Mouse (Mus musculus) liver, adult 2 months (tissue): ENCODE measurements at regions not wholly inside any gene's neighbourhood (a gene's known extent, or its start where the extent isn't known, plus 50 kb on each side); places are given as distances from the start of the nearest gene placed in this dataset.

ENCODE experiments used
- DNase-seq: peaks from one replicate; pipeline ENCODE4 v3.0.0-alpha.2; 2011; ENCODE audit warnings: low read depth, low spot score; ENCODE audit errors: extremely low read depth
- H3K27ac ChIP-seq: fragments of 200-500 bp; replicated peaks from 2 replicates; pipeline ENCODE4 v1.5.1; 2012; ENCODE audit warnings: low read depth, mild to moderate bottlenecking, control low read depth, inconsistent platforms, low read length; ENCODE audit not compliant: insufficient read depth
- H3K27me3 ChIP-seq: fragments of 200-500 bp; 2 replicates; pipeline ENCODE4 v1.6.1; 2012; ENCODE audit warnings: mild to moderate bottlenecking, moderate library complexity, low read length, inconsistent platforms; ENCODE audit not compliant: control insufficient read depth, insufficient read depth
- H3K36me3 ChIP-seq: fragments of 200-500 bp; 2 replicates; pipeline ENCODE4 v1.6.1; 2012; ENCODE audit warnings: low read length, inconsistent platforms; ENCODE audit not compliant: control insufficient read depth, insufficient read depth
- H3K4me1 ChIP-seq: fragments of 200-500 bp; 2 replicates; pipeline ENCODE4 v1.6.1; 2011; ENCODE audit warnings: low read length; ENCODE audit not compliant: control insufficient read depth, insufficient read depth
- H3K4me3 ChIP-seq: fragments of 200-500 bp; 2 replicates; pipeline ENCODE4 v1.5.1; 2011; ENCODE audit warnings: low read depth, mild to moderate bottlenecking, control low read depth, low read length, moderate library complexity; ENCODE audit not compliant: insufficient read depth
- H3K79me2 ChIP-seq: fragments of 200-500 bp; 2 replicates; pipeline ENCODE4 v1.6.1; 2012; ENCODE audit warnings: inconsistent platforms, mild to moderate bottlenecking, low read length, moderate library complexity; ENCODE audit not compliant: control insufficient read depth, insufficient read depth
- H3K9ac ChIP-seq: fragments of 200-500 bp; 2 replicates; pipeline ENCODE4 v1.6.1; 2012; ENCODE audit warnings: low read depth, mild to moderate bottlenecking, control low read depth, inconsistent platforms, low read length
- CTCF ChIP-seq: fragments of 200-500 bp; IDR thresholded peaks from 2 replicates; pipeline ENCODE4 v1.5.1; 2011; ENCODE audit warnings: low read depth, low read length, control low read depth
- POLR2A ChIP-seq: fragments of 200-500 bp; IDR thresholded peaks from 2 replicates; pipeline ENCODE4 v1.6.1; 2011; ENCODE audit warnings: low read length, control low read depth; ENCODE audit not compliant: insufficient read depth; ENCODE audit errors: extremely low read depth
- WGBS: fragments of 180-500 bp; shearing (Covaris S2); methylation state at CpG from one replicate; pipeline ENCODE4 v1.1.7; 2018; 5-methylcytosine and 5-hydroxymethylcytosine counted together

- H3K27ac ChIP-seq, result no peak overlapping the region
- no peaks in the 10 kb centered on the region for H3K79me2 ChIP-seq
- 0 out of 2 replicates have a peak, but pooled peaks cover 3% of the 10 kb centered on the region for H3K27me3 ChIP-seq
- no peaks in the 10 kb centered on the region for H3K36me3 ChIP-seq
- no peak overlapping the region for H3K9ac ChIP-seq
- 89% methylated on average over 10 of the region's 10 CpGs for WGBS
- H3K4me3 ChIP-seq, result no peak overlapping the region
- no peaks in the 10 kb centered on the region for H3K4me1 ChIP-seq
- TF ChIP-seq CTCF, result no peak
- TF ChIP-seq POLR2A, result no peak
- no peak for DNase-seq
These were observed 54.3 kb upstream of the Mmp2 start for GRCm38 (mm10) chr8:92772826-92773225.

GRCm38 (mm10) chr8:92775186-92775585, 51.9 kb upstream of the Mmp2 start:
- Histone ChIP-seq H3K4me3 (no peak overlapping the region), H3K36me3 (no peaks in the 10 kb centered on the region), H3K79me2 (no peaks in the 10 kb centered on the region), H3K27ac (no peak overlapping the region), H3K4me1 (no peaks in the 10 kb centered on the region), H3K9ac (no peak overlapping the region), H3K27me3 (0 out of 2 replicates have a peak, but pooled peaks cover 3% of the 10 kb centered on the region)
- TF ChIP-seq POLR2A, result no peak
- TF ChIP-seq CTCF, result no peak
- DNase-seq, result no peak
- 50% methylated on average over 4 of the region's 4 CpGs for WGBS

GRCm38 (mm10) chr8:92777106-92777505, 50.0 kb upstream of the Mmp2 start:
- H3K27me3 ChIP-seq, result no peaks in the 10 kb centered on the region
- no peak overlapping the region for H3K4me3 ChIP-seq
- DNase-seq, result no peak
- no peak overlapping the region for H3K9ac ChIP-seq
- no peak overlapping the region for H3K27ac ChIP-seq
- no peaks in the 10 kb centered on the region for H3K36me3 ChIP-seq
- TF ChIP-seq POLR2A (no peak), CTCF (no peak)
- no peaks in the 10 kb centered on the region for H3K79me2 ChIP-seq
- WGBS, result 30% methylated on average over 5 of the region's 5 CpGs
- H3K4me1 ChIP-seq, result no peaks in the 10 kb centered on the region
